Mouse (Mus musculus) intestine, embryonic 14.5 days (tissue): ENCODE results near the gene Ctrc. TPM values are rescaled to one million over a fixed set of nuclear protein-coding genes. Genes with fewer than 3 reads are reported as not detected.
A peak's percentile ranks its signal among the peaks of the same experiment; 100 is the strongest.

ENCODE experiments used
- ATAC-seq: fragments of 200-750 bp; cut with Nextera tagmentation; replicated peaks from 2 replicates; pipeline ENCODE4 v1.8.0; 2017; ENCODE audit warnings: low read depth, moderate number of reproducible peaks, moderate TSS enrichment, moderate library complexity; ENCODE audit not compliant: low FRiP score, low TSS enrichment
- DNase-seq: peaks from one replicate; pipeline ENCODE4 v3.0.0-alpha.2; 2018; ENCODE audit warnings: low spot score
- H3K27ac ChIP-seq: fragments of 300-500 bp; sonication (generic); 2 replicates; pipeline ENCODE4 v1.5.1; 2014; ENCODE audit warnings: low read depth, mild to moderate bottlenecking, control low read depth
- H3K27me3 ChIP-seq: fragments of 300-500 bp; sonication (generic); replicated peaks from 2 replicates; pipeline ENCODE4 v1.6.1; 2014; ENCODE audit warnings: low read length, control low read depth; ENCODE audit not compliant: control insufficient read depth, insufficient read depth
- H3K36me3 ChIP-seq: fragments of 300-500 bp; sonication (generic); 2 replicates; pipeline ENCODE4 v1.6.1; 2014; ENCODE audit warnings: low read length, control low read depth; ENCODE audit not compliant: control insufficient read depth, insufficient read depth
- H3K4me1 ChIP-seq: fragments of 300-500 bp; sonication (generic); replicated peaks from 2 replicates; pipeline ENCODE4 v1.6.1; 2014; ENCODE audit warnings: low read length, control low read depth, mixed read lengths; ENCODE audit not compliant: control insufficient read depth, insufficient read depth
- H3K4me2 ChIP-seq: fragments of 300-500 bp; sonication (generic); 2 replicates; pipeline ENCODE4 v1.6.1; 2014; ENCODE audit warnings: low read length
- H3K4me3 ChIP-seq: fragments of 300-500 bp; sonication (generic); 2 replicates; pipeline ENCODE4 v1.5.1; 2014; ENCODE audit warnings: low read depth, low read length, control low read depth, mixed read lengths
- H3K9ac ChIP-seq: fragments of 300-500 bp; sonication (generic); 2 replicates; pipeline ENCODE4 v1.6.1; 2014; ENCODE audit warnings: mild to moderate bottlenecking, low read length
- H3K9me3 ChIP-seq: fragments of 300-500 bp; sonication (generic); 2 replicates; pipeline ENCODE4 v1.6.1; 2016; ENCODE audit warnings: low read length, control low read depth; ENCODE audit not compliant: control insufficient read depth
- WGBS: fragments of 180-500 bp; shearing (Covaris S2); extraction: QIAGEN DNeasy Blood & Tissue Kit; methylation state at CpG from one replicate; pipeline ENCODE4 v1.1.7; 2014; 5-methylcytosine and 5-hydroxymethylcytosine counted together
- polyA plus RNA-seq: library from polyadenylated mRNA; unstranded; fragments of >200 nt; fragmentation: Nextera tagmentation; extraction: Ambion mirVana; gene quantifications from 2 replicates; pipeline ENCODE4 v1.2.1, GENCODE M21; 2014

Ctrc gene
- polyA plus RNA-seq, 1 experiment from 2014 or later, result not detected

- H3K4me1 ChIP-seq, result peaks cover 26% of the 10 kb centered on the region
- peak overlapping the region; percentile 30; the same call in 1 of the 2 replicates for H3K9ac ChIP-seq
- DNase-seq (no peak), ATAC-seq (no peak)
- peak overlapping the region; percentile 57 for H3K4me2 ChIP-seq
- peaks cover 16% of the 10 kb centered on the region for H3K36me3 ChIP-seq
- peak overlapping the region; percentile 94 for H3K27ac ChIP-seq
- H3K4me3 ChIP-seq, result peak overlapping the region; percentile 62
- H3K9me3 ChIP-seq, result no peaks in the 10 kb centered on the region
- no peaks in the 10 kb centered on the region for H3K27me3 ChIP-seq
- 11% methylated on average over 10 of the region's 10 CpGs for WGBS
These were observed 53.4 kb downstream of the Ctrc start for GRCm38 (mm10) chr4:141792554-141793281.

- Histone ChIP-seq H3K4me3 (no peak overlapping the region), H3K9me3 (no peaks in the 10 kb centered on the region), H3K27ac (no peak overlapping the region), H3K4me2 (no peak overlapping the region), H3K4me1 (peaks cover 26% of the 10 kb centered on the region), H3K27me3 (no peaks in the 10 kb centered on the region), H3K36me3 (peaks cover 16% of the 10 kb centered on the region), H3K9ac (no peak overlapping the region)
- DNase-seq (no peak), ATAC-seq (no peak)
- WGBS, result 87% methylated on average over 6 of the region's 8 CpGs
These were observed 54.2 kb downstream of the Ctrc start for GRCm38 (mm10) chr4:141791951-141792350.

GRCm38 (mm10) chr4:141791486-141791885 is 54.7 kb downstream of the Ctrc start:
- no peak for DNase-seq
- no peak overlapping the region for H3K9ac ChIP-seq
- H3K27ac ChIP-seq, result no peak overlapping the region
- H3K27me3 ChIP-seq, result no peaks in the 10 kb centered on the region
- H3K9me3 ChIP-seq, result no peaks in the 10 kb centered on the region
- peak overlapping the region; percentile 94; the same call in 1 of the 2 replicates for H3K4me2 ChIP-seq
- peaks cover 26% of the 10 kb centered on the region for H3K4me1 ChIP-seq
- WGBS, result 94% methylated on average over 7 of the region's 7 CpGs
- no peak for ATAC-seq
- no peak overlapping the region for H3K4me3 ChIP-seq
- H3K36me3 ChIP-seq, result peaks cover 14% of the 10 kb centered on the region

- H3K4me3 ChIP-seq, result peak within 1 kb of the TSS; percentile 91
- no peaks in the 10 kb centered on the region for H3K27me3 ChIP-seq
- under 1% methylated on average over 42 of the region's 42 CpGs for WGBS
- peak within 1 kb of the TSS; percentile 91 for H3K9ac ChIP-seq
- ATAC-seq (peak; percentile 93), DNase-seq (peak; percentile 97)
- H3K27ac ChIP-seq, result peak within 1 kb of the TSS; percentile 61; the same call in 1 of the 2 replicates
- peaks cover 19% of the 10 kb centered on the region for H3K36me3 ChIP-seq
- peak within 1 kb of the TSS; percentile 94 for H3K4me2 ChIP-seq
- H3K9me3 ChIP-seq, result no peaks in the 10 kb centered on the region
- H3K4me1 ChIP-seq, result peaks cover 26% of the 10 kb centered on the region
These were observed 55.6 kb downstream of the Ctrc start, which contains the start of gene Dnajc16 for GRCm38 (mm10) chr4:141790524-141790990. Gene Dnajc16, minus strand, starts transcription at chr4:141790931.

GRCm38 (mm10) chr4:141789564-141790218 is 56.5 kb downstream of the Ctrc start:
- 39% methylated on average over 3 of the region's 3 CpGs for WGBS
- H3K4me2 ChIP-seq, result peak overlapping the region; percentile 94
- peaks cover 22% of the 10 kb centered on the region for H3K36me3 ChIP-seq
- H3K27me3 ChIP-seq, result no peaks in the 10 kb centered on the region
- H3K9ac ChIP-seq, result peak overlapping the region; percentile 91
- DNase-seq (no peak), ATAC-seq (no peak)
- peak overlapping the region; percentile 91 for H3K4me3 ChIP-seq
- H3K27ac ChIP-seq, result peak overlapping the region; percentile 61; the same call in 1 of the 2 replicates
- no peaks in the 10 kb centered on the region for H3K9me3 ChIP-seq
- peaks cover 17% of the 10 kb centered on the region for H3K4me1 ChIP-seq

- H3K4me2 ChIP-seq, result no peak overlapping the region
- no peak for DNase-seq
- no peak overlapping the region for H3K9ac ChIP-seq
- WGBS, result 91% methylated on average over 7 of the region's 7 CpGs
- H3K9me3 ChIP-seq, result no peaks in the 10 kb centered on the region
- ATAC-seq, result no peak
- peaks cover 7% of the 10 kb centered on the region; the same call in 1 of the 2 replicates for H3K4me1 ChIP-seq
- H3K27me3 ChIP-seq, result no peaks in the 10 kb centered on the region
- no peak overlapping the region for H3K4me3 ChIP-seq
- H3K36me3 ChIP-seq, result peaks cover 43% of the 10 kb centered on the region
- H3K27ac ChIP-seq, result no peak overlapping the region
These were observed 58.7 kb downstream of the Ctrc start for GRCm38 (mm10) chr4:141787462-141787861.

- DNase-seq (no peak), ATAC-seq (no peak)
- WGBS, result 72% methylated on average over 6 of the region's 6 CpGs
- Histone ChIP-seq H3K27ac (no peak overlapping the region), H3K4me1 (peaks cover 7% of the 10 kb centered on the region; the same call in 1 of the 2 replicates), H3K27me3 (no peaks in the 10 kb centered on the region), H3K36me3 (peaks cover 47% of the 10 kb centered on the region), H3K4me2 (no peak overlapping the region), H3K9ac (no peak overlapping the region), H3K9me3 (no peaks in the 10 kb centered on the region), H3K4me3 (no peak overlapping the region)
These were observed 59.1 kb downstream of the Ctrc start for GRCm38 (mm10) chr4:141787046-141787445.

- Histone ChIP-seq H3K4me2 (no peak overlapping the region), H3K9me3 (no peaks in the 10 kb centered on the region), H3K4me1 (peaks cover 7% of the 10 kb centered on the region; the same call in 1 of the 2 replicates), H3K4me3 (no peak overlapping the region), H3K27ac (no peak overlapping the region), H3K36me3 (peaks cover 56% of the 10 kb centered on the region), H3K27me3 (no peaks in the 10 kb centered on the region), H3K9ac (no peak overlapping the region)
- DNase-seq (no peak), ATAC-seq (no peak)
- 93% methylated on average over 13 of the region's 13 CpGs for WGBS
These were observed 60.0 kb downstream of the Ctrc start for GRCm38 (mm10) chr4:141786141-141786540.
